Mouse (Mus musculus) heart, embryonic 10.5 days (tissue): ENCODE data around the gene Mep1a. TPM values are rescaled to one million over a fixed set of nuclear protein-coding genes. Genes with fewer than 3 reads are reported as not detected.

Experiments used
- DNase-seq: peaks from one replicate; pipeline ENCODE4 v3.0.0-alpha.2; 2017; ENCODE audit warnings: low spot score
- H3K27ac ChIP-seq: fragments of 300-500 bp; sonication (generic); 2 replicates; pipeline ENCODE4 v1.5.1; 2016; ENCODE audit warnings: mild to moderate bottlenecking
- H3K27me3 ChIP-seq: fragments of 300-500 bp; sonication (generic); 2 replicates; pipeline ENCODE4 v1.6.1; 2016; ENCODE audit warnings: mild to moderate bottlenecking; ENCODE audit not compliant: poor library complexity, insufficient read depth, severe bottlenecking
- H3K36me3 ChIP-seq: fragments of 300-500 bp; sonication (generic); 2 replicates; pipeline ENCODE4 v1.6.1; 2016; ENCODE audit warnings: mild to moderate bottlenecking, moderate library complexity
- H3K4me1 ChIP-seq: fragments of 300-500 bp; sonication (generic); 2 replicates; pipeline ENCODE4 v1.6.1; 2016; ENCODE audit warnings: mild to moderate bottlenecking
- H3K4me3 ChIP-seq: fragments of 300-500 bp; sonication (generic); 2 replicates; pipeline ENCODE4 v1.5.1; 2016; ENCODE audit warnings: mild to moderate bottlenecking, moderate library complexity
- H3K9me3 ChIP-seq: fragments of 300-500 bp; sonication (generic); 2 replicates; pipeline ENCODE4 v1.6.1; 2016; ENCODE audit warnings: mild to moderate bottlenecking, moderate library complexity
- WGBS: fragments of 180-500 bp; shearing (Covaris S2); methylation state at CpG from one replicate; pipeline ENCODE4 v1.1.7; 2016; 5-methylcytosine and 5-hydroxymethylcytosine counted together
- polyA plus RNA-seq: library from polyadenylated mRNA; unstranded; fragments of >200 nt; fragmentation: Nextera tagmentation; extraction: Ambion mirVana; gene quantifications from 2 replicates; pipeline ENCODE4 v1.2.1, GENCODE M21; 2016

Mep1a gene
- polyA plus RNA-seq, 1 experiment from 2014 or later = not detected

DNA sequence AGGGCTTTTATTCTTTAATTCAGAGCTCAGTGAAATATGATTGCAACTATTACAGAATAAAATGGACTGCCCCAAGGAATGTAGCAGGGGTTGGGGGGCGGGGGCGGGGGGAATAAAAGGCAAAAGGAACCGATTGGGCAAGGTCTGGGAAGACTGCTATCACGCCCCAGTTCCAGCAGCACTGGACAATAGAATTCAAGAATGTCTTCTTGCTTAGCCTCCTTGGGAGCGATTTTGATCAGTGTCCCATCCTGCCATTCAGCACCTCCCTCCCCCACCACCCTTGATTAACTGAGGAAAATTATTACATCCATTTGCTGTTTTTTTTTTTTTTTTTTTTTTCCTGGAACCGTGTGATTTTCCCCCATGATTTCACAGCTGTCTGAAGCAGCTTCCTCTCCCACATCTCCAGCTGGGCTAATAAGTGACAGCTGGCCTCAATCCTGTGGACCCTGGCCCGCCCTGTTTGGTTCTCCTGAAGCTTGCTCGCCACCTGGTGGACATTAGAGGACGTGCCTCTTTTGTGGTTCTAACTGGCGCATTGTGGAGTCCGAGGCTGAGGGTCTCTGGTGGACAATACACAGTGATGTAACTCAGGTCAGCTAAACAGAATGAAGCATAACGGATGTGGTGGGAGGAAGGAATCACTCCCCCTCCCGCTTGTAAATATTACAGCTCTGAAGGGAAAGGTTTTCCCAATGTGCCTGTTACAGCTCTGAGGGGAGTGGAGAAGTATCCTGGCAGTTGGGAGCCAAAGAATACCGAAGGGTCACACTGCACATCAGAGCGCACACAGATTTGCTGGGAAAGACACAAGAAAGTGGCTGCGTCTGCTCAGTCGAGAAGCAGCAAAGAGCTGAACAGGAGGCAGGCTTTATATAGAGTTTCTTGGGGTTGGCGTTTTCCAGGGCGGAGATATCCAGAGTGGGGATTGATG lies 42.1 kb downstream of the Mep1a start:
- DNase-seq = peak; percentile 90
- Histone ChIP-seq H3K36me3 (no peaks in the 10 kb centered on the region), H3K9me3 (no peaks in the 10 kb centered on the region), H3K27me3 (no peaks in the 10 kb centered on the region), H3K4me3 (no peak overlapping the region), H3K4me1 (no peaks in the 10 kb centered on the region; the same call in 1 of the 2 replicates), H3K27ac (no peak overlapping the region)
- WGBS = 35% methylated on average over 19 of the region's 19 CpGs

DNA sequence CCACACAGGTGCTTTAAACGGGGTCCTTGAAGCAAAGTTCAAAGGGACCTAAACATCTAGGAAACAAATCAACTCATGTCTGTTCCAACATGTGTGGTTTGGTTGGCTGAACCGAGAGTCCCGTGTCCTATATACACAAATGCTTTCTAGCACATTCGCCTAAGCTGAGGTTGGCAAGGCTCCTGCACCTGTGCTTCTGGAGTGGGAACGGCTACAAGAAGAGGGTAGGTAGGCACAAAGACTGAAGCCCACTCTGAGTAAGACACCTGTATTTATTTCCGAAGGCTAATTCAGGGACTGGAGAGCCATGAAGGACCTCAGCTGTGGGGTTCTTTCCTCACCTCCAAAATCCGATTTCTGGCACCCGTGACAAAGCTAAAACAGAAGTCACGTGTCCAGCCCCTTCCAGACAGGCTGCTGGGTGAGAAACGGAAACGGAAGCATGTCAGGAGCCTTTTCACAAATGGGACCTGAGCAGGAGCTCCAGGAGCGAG lies 42.8 kb downstream of the Mep1a start:
- H3K4me3 ChIP-seq = no peak overlapping the region
- 75% methylated on average over 12 of the region's 12 CpGs for WGBS
- H3K27ac ChIP-seq = no peak overlapping the region
- H3K27me3 ChIP-seq = no peaks in the 10 kb centered on the region
- H3K36me3 ChIP-seq = no peaks in the 10 kb centered on the region
- H3K9me3 ChIP-seq = no peaks in the 10 kb centered on the region
- no peak for DNase-seq
- no peaks in the 10 kb centered on the region; the same call in 1 of the 2 replicates for H3K4me1 ChIP-seq

DNA sequence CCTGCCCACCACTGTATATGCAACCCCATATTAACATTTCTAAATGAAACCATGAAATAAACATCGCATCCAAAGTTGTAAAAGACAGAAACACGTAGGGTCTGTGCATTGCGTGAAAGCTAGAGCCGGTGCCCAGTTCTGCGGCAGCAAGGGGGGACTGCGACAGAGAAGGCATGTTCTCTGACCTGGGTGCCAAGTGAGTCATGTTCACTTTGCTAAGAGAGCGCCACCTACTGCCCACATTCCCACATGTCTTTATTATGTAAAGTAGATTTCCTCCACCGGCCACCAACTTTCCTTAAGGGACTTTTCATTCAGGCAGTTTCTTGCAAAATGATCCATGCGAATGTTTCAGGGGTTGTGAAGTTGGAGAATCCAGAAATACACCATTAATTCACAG lies 44.0 kb downstream of the Mep1a start:
- 18% methylated on average over 9 of the region's 9 CpGs for WGBS
- Histone ChIP-seq H3K36me3 (no peaks in the 10 kb centered on the region), H3K4me1 (no peaks in the 10 kb centered on the region; the same call in 1 of the 2 replicates), H3K4me3 (no peak overlapping the region), H3K27ac (no peak overlapping the region), H3K9me3 (no peaks in the 10 kb centered on the region), H3K27me3 (no peaks in the 10 kb centered on the region)
- DNase-seq = peak; percentile 84

DNA sequence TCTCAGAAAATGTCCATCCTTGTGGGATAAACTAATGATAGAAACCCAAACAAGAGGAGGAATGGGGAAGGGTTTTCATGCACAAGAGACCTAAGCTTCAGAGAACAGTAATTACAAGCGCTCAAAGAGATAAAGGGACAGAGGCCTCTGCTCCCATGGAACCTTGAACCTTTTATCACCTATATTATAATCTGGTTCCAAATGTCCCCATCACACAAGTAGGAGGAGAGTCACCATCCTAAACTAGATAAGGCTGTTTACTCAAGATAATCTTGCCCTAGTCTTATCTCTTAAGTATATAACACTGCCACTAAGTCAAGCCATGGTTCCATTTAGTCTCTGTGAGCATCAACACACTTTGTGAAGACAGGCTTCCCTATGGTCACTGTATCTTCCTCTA lies 51.4 kb downstream of the Mep1a start:
- Histone ChIP-seq H3K36me3 (peaks cover 10% of the 10 kb centered on the region; the same call in 1 of the 2 replicates), H3K4me3 (no peak overlapping the region), H3K9me3 (no peaks in the 10 kb centered on the region), H3K27me3 (no peaks in the 10 kb centered on the region), H3K4me1 (no peaks in the 10 kb centered on the region), H3K27ac (no peak overlapping the region)
- no peak for DNase-seq
- WGBS = 28% methylated on average over 1 of the region's 1 CpGs

DNA sequence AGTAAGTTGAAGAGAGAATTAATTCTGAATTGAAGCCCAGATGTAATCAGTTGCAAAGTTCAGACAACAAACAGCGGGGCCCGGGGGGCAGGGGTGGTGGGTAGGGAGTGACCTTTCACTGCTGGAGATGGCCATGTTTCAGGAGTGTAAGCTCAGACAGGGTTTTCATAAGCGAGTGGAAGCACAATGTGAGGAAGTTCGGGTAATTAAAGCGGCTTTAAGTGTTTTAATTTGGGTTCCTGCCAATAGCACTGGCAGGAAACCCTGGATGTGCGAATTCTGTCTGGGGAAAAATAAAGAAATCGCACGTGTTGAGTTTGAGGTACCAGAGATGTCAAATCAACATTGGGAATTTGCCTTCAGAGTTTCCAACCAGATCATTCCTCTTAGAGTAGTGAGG lies 68.1 kb downstream of the Mep1a start:
- Histone ChIP-seq H3K27ac (no peak overlapping the region), H3K4me3 (no peak overlapping the region), H3K36me3 (no peaks in the 10 kb centered on the region; the same call in 1 of the 2 replicates), H3K27me3 (no peaks in the 10 kb centered on the region), H3K4me1 (no peaks in the 10 kb centered on the region), H3K9me3 (no peaks in the 10 kb centered on the region)
- no peak for DNase-seq
- WGBS = 82% methylated on average over 8 of the region's 8 CpGs

DNA sequence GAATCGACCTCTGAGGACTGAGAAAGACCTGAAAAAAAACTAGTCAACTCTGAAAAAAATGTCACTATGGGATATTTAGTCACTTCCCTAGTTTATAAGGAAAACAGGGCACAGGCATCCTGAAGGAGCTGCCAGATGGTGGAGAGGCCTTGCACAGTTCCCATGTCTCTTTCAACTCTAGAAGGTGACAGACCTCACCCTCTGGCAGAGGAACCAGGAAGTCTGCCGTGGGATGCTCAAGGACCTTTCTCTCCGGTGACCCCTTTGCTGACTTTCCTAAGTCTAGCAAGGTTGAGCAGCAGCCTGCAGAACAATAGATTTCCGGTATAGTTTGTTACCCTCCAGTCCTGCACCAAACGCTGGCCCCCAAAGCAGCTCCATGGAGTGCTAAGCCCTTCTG lies 70.9 kb downstream of the Mep1a start:
- Histone ChIP-seq H3K4me3 (no peak overlapping the region), H3K4me1 (no peaks in the 10 kb centered on the region), H3K36me3 (no peaks in the 10 kb centered on the region; the same call in 1 of the 2 replicates), H3K9me3 (no peaks in the 10 kb centered on the region), H3K27ac (no peak overlapping the region), H3K27me3 (no peaks in the 10 kb centered on the region)
- no peak for DNase-seq
- 39% methylated on average over 5 of the region's 5 CpGs for WGBS

Other genes starting within 250 kb of the Mep1a start
- gene Adgrf1, start 232.5 kb downstream of the Mep1a start, polyA plus RNA-seq = 0.10 TPM in 1 of 2 replicates, not detected in the other
- gene Adgrf5, start 142.4 kb downstream of the Mep1a start, polyA plus RNA-seq = 12.6 and 19.4 TPM in 2 replicates
- 0.20 TPM in 1 of 2 replicates, not detected in the other for gene Ankrd66, start 40.8 kb upstream of the Mep1a start, polyA plus RNA-seq
- 12.0 and 12.5 TPM in 2 replicates for gene Pla2g7, start 65.3 kb upstream of the Mep1a start, polyA plus RNA-seq
- gene Tdrd6, start 127.5 kb upstream of the Mep1a start, polyA plus RNA-seq = 0.04 TPM in 1 of 2 replicates, not detected in the other
- gene Slc25a27, start 164.4 kb upstream of the Mep1a start, polyA plus RNA-seq = 12.5 and 19.9 TPM in 2 replicates
- gene Cyp39a1, start 164.6 kb upstream of the Mep1a start, polyA plus RNA-seq = 14.7 and 20.2 TPM in 2 replicates